Mouse (Mus musculus): Measurements from ENCODE around the gene Tmem97. TPM values are rescaled to one million over a fixed set of nuclear protein-coding genes. Genes with fewer than 3 reads are reported as not detected.
"Not testable (repeated sequence)": the region's sequence is repeated elsewhere in the genome, so short reads cannot be mapped to it uniquely, and the experiment has no call there.

The Tmem97 gene
- polyA plus RNA-seq, 1 experiment, result 491 TPM

DNA sequence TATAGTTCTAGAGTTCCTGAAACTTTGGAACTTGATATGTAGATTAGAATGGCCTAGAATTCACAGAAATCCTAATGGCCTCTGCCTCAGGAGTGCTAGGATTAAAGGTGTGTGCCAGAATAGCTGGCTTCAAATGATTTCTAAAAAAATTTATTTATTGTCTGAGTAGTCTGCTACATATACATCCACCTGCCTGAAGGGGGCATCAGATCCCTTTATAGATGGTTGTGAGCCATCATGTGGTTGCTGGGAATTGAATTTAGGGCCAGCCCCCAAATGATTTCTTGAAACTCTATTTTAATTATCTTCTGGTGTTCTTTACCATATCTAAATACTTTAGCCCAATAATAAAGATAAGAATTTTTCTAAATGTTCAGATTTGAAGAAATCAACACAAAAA is 35.5 kb upstream of the Tmem97 start:
- H3K36me3 ChIP-seq (ENCODE audit: control insufficient read depth, insufficient read depth, low read length), result peaks cover 3% of the 10 kb centered on the region
- no peak overlapping the region for H3K27ac ChIP-seq (ENCODE audit: control insufficient read depth, insufficient read depth, low read depth, low read length)
- TF ChIP-seq POLR2A (IDR thresholded peaks at IDR 0.05; ENCODE audit: control insufficient read depth, low read depth, low read length) (no peak), CTCF (IDR thresholded peaks at IDR 0.05; ENCODE audit: control insufficient read depth, insufficient read depth, insufficient replicate concordance, low read depth, low read length) (no peak)

DNA sequence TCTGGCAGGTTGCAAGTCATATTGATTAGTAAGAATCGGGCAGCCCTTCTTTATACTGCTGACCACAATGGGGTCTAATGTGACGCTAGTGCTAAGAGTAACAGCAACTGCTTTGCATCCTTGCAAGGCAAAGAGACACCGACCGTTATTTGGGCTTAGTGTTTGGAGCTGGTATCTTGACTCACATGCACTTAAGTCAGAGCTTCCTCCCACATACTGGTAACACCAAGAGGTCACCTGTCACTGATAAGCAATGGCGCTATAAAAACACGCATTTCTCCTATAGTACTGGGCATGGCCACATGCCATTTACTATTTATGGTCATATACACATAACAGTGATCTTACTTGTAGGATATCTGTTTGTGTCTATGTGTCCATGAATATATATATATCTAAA is 32.3 kb upstream of the Tmem97 start:
- Histone ChIP-seq H3K4me3 (ENCODE audit: control insufficient read depth, low read depth, low read length) (no peak overlapping the region), H3K27me3 (ENCODE audit: control insufficient read depth, insufficient read depth, low read length) (no peaks in the 10 kb centered on the region), H3K4me1 (ENCODE audit: control insufficient read depth, insufficient read depth, low read length) (no peaks in the 10 kb centered on the region), H3K36me3 (ENCODE audit: control insufficient read depth, insufficient read depth, low read length) (peaks cover 3% of the 10 kb centered on the region), H3K27ac (ENCODE audit: control insufficient read depth, insufficient read depth, low read depth, low read length) (no peak overlapping the region)
- no peak for TF ChIP-seq CTCF (IDR thresholded peaks at IDR 0.05; ENCODE audit: control insufficient read depth, insufficient read depth, insufficient replicate concordance, low read depth, low read length)
- TF ChIP-seq POLR2A (IDR thresholded peaks at IDR 0.05; ENCODE audit: control insufficient read depth, low read depth, low read length), result no peak

More for the DNA sequence above, 35.5 kb upstream of the Tmem97 start:
- H3K4me1 ChIP-seq (ENCODE audit: control insufficient read depth, insufficient read depth, low read length), result no peaks in the 10 kb centered on the region
- no peaks in the 10 kb centered on the region for H3K27me3 ChIP-seq (ENCODE audit: control insufficient read depth, insufficient read depth, low read length)
- no peak overlapping the region for H3K4me3 ChIP-seq (ENCODE audit: control insufficient read depth, low read depth, low read length)

DNA sequence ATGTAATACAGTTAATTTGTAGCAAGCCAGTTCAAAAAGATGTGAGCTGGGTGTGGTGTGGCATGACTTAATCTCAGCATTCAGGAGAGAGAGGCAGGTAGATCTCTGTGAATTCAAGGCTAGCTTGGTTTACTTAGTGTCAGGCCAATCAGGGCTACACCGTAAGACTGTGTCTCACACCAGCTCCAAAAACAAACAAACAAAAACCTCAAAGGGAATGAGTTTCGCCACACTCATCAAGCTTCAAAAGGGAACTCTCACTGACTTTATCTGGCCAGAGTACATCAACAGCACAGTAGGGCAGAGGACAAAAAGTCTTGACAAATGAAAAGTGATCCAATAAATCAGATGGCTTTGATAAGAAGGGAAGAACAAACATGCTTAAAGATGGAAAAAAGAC is 24.4 kb upstream of the Tmem97 start:
- Histone ChIP-seq H3K4me3 (ENCODE audit: control insufficient read depth, low read depth, low read length) (no peak overlapping the region), H3K4me1 (ENCODE audit: control insufficient read depth, insufficient read depth, low read length) (no peaks in the 10 kb centered on the region), H3K27me3 (ENCODE audit: control insufficient read depth, insufficient read depth, low read length) (no peaks in the 10 kb centered on the region), H3K27ac (ENCODE audit: control insufficient read depth, insufficient read depth, low read depth, low read length) (no peak overlapping the region), H3K36me3 (ENCODE audit: control insufficient read depth, insufficient read depth, low read length) (peaks cover 7% of the 10 kb centered on the region)
- no peak for TF ChIP-seq POLR2A (IDR thresholded peaks at IDR 0.05; ENCODE audit: control insufficient read depth, low read depth, low read length)
- TF ChIP-seq CTCF (IDR thresholded peaks at IDR 0.05; ENCODE audit: control insufficient read depth, insufficient read depth, insufficient replicate concordance, low read depth, low read length), result no peak

- no peak for TF ChIP-seq POLR2A (IDR thresholded peaks at IDR 0.05; ENCODE audit: control insufficient read depth, low read depth, low read length)
- TF ChIP-seq CTCF (IDR thresholded peaks at IDR 0.05; ENCODE audit: control insufficient read depth, insufficient read depth, insufficient replicate concordance, low read depth, low read length), result no peak
- peaks cover 7% of the 10 kb centered on the region for H3K36me3 ChIP-seq (ENCODE audit: control insufficient read depth, insufficient read depth, low read length)
- H3K27me3 ChIP-seq (ENCODE audit: control insufficient read depth, insufficient read depth, low read length), result no peaks in the 10 kb centered on the region
- H3K4me3 ChIP-seq (ENCODE audit: control insufficient read depth, low read depth, low read length), result no peak overlapping the region
- H3K27ac ChIP-seq (ENCODE audit: control insufficient read depth, insufficient read depth, low read depth, low read length), result no peak overlapping the region
- no peaks in the 10 kb centered on the region for H3K4me1 ChIP-seq (ENCODE audit: control insufficient read depth, insufficient read depth, low read length)
Observed at GRCm38 (mm10) chr11:78574536-78574935, 24.0 kb upstream of the Tmem97 start.

DNA sequence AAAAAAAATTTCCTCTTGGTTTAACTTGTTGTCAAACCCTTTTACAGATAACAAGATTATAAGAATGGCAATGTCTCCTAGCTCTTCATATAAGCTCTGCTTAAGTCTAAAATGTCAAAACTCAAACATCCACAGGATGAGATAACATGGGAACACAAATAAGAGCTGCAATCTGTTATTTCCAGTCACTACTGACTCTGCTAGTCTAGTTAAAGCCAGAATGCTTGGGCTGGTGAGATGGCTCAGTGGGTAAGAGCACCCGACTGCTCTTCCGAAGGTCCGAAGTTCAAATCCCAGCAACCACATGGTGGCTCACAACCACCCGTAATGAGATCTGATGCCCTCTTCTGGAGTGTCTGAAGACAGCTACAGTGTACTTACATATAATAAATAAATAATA is 23.5 kb upstream of the Tmem97 start:
- H3K4me1 ChIP-seq (ENCODE audit: control insufficient read depth, insufficient read depth, low read length); H3K27me3 ChIP-seq (ENCODE audit: control insufficient read depth, insufficient read depth, low read length); H3K36me3 ChIP-seq (ENCODE audit: control insufficient read depth, insufficient read depth, low read length); H3K27ac ChIP-seq (ENCODE audit: control insufficient read depth, insufficient read depth, low read depth, low read length); H3K4me3 ChIP-seq (ENCODE audit: control insufficient read depth, low read depth, low read length): not testable (repeated sequence)

GRCm38 (mm10) chr11:78571854-78572253 is 21.3 kb upstream of the Tmem97 start:
- no peak for TF ChIP-seq CTCF (IDR thresholded peaks at IDR 0.05; ENCODE audit: control insufficient read depth, insufficient read depth, insufficient replicate concordance, low read depth, low read length)
- no peak for TF ChIP-seq POLR2A (IDR thresholded peaks at IDR 0.05; ENCODE audit: control insufficient read depth, low read depth, low read length)
- peaks cover 7% of the 10 kb centered on the region for H3K36me3 ChIP-seq (ENCODE audit: control insufficient read depth, insufficient read depth, low read length)
- H3K27me3 ChIP-seq (ENCODE audit: control insufficient read depth, insufficient read depth, low read length), result no peaks in the 10 kb centered on the region
- no peaks in the 10 kb centered on the region for H3K4me1 ChIP-seq (ENCODE audit: control insufficient read depth, insufficient read depth, low read length)
- H3K4me3 ChIP-seq (ENCODE audit: control insufficient read depth, low read depth, low read length), result no peak overlapping the region
- no peak overlapping the region for H3K27ac ChIP-seq (ENCODE audit: control insufficient read depth, insufficient read depth, low read depth, low read length)

DNA sequence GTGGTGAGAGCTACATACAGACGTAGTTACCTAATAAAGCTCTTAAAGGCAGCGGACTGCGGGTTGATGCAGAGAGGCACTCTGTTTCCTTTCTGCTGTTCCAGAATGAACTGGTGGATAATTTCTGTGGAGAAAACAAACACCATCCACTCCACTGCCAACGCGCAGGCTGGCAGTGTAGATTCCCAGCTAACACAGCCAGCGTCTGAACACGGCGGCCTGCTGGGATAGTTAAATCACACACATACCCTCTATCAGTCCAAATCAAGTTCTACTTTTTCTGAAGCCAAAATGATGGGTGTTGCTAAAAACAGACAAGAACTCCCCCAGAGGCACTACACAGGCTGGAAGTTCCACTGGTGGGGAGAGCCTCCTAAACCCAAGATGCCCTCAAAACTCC is 20.9 kb upstream of the Tmem97 start:
- Histone ChIP-seq H3K4me1 (ENCODE audit: control insufficient read depth, insufficient read depth, low read length) (no peaks in the 10 kb centered on the region), H3K4me3 (ENCODE audit: control insufficient read depth, low read depth, low read length) (no peak overlapping the region), H3K36me3 (ENCODE audit: control insufficient read depth, insufficient read depth, low read length) (peaks cover 5% of the 10 kb centered on the region), H3K27ac (ENCODE audit: control insufficient read depth, insufficient read depth, low read depth, low read length) (no peak overlapping the region), H3K27me3 (ENCODE audit: control insufficient read depth, insufficient read depth, low read length) (no peaks in the 10 kb centered on the region)
- TF ChIP-seq CTCF (IDR thresholded peaks at IDR 0.05; ENCODE audit: control insufficient read depth, insufficient read depth, insufficient replicate concordance, low read depth, low read length) (no peak), POLR2A (IDR thresholded peaks at IDR 0.05; ENCODE audit: control insufficient read depth, low read depth, low read length) (no peak)

GRCm38 (mm10) chr11:78569806-78570205 is 19.2 kb upstream of the Tmem97 start:
- H3K4me1 ChIP-seq (ENCODE audit: control insufficient read depth, insufficient read depth, low read length), result no peaks in the 10 kb centered on the region
- no peaks in the 10 kb centered on the region for H3K27me3 ChIP-seq (ENCODE audit: control insufficient read depth, insufficient read depth, low read length)
- peaks cover 5% of the 10 kb centered on the region for H3K36me3 ChIP-seq (ENCODE audit: control insufficient read depth, insufficient read depth, low read length)
- H3K4me3 ChIP-seq (ENCODE audit: control insufficient read depth, low read depth, low read length), result no peak overlapping the region
- H3K27ac ChIP-seq (ENCODE audit: control insufficient read depth, insufficient read depth, low read depth, low read length), result no peak overlapping the region
- TF ChIP-seq CTCF (IDR thresholded peaks at IDR 0.05; ENCODE audit: control insufficient read depth, insufficient read depth, insufficient replicate concordance, low read depth, low read length), result no peak
- no peak for TF ChIP-seq POLR2A (IDR thresholded peaks at IDR 0.05; ENCODE audit: control insufficient read depth, low read depth, low read length)

Data from testis, adult 2 months (tissue).